Mouse (Mus musculus) MEL (cell line): ENCODE measurements around the gene Gsn. TPM values are rescaled to one million over a fixed set of nuclear protein-coding genes. Genes with fewer than 3 reads are reported as not detected.

Experiments
- DNase-seq: peaks from one replicate; pipeline ENCODE4 v3.0.0; 2011; ENCODE audit warnings: low read depth, low spot score
- H3K27ac ChIP-seq: 2 replicates; pipeline ENCODE4 v1.5.1; 2012; ENCODE audit warnings: low read depth, mild to moderate bottlenecking, control low read depth, low read length, moderate library complexity; ENCODE audit not compliant: control insufficient read depth
- H3K27me3 ChIP-seq, 2 experiments: fragments of 150-350 bp in 1 of 2; sonication (generic) in 1 of 2; 2 replicates each; pipeline ENCODE4 v1.6.1; 2012; ENCODE audit warnings: low read length in 2 of 2, mild to moderate bottlenecking in 2 of 2, improper control_type of control experiment in 1 of 2, moderate library complexity in 1 of 2; ENCODE audit not compliant: insufficient read depth in 2 of 2, control insufficient read depth in 1 of 2
- H3K36me3 ChIP-seq, 2 experiments: 2 replicates each; pipeline ENCODE4 v1.6.1; 2012 to 2014; ENCODE audit warnings: low read length in 2 of 2, improper control_type of control experiment in 1 of 2, inconsistent platforms in 1 of 2, mild to moderate bottlenecking in 1 of 2; ENCODE audit not compliant: insufficient read depth in 2 of 2, control insufficient read depth in 1 of 2
- H3K4me1 ChIP-seq, 2 experiments: fragments of 150-350 bp in 1 of 2; sonication (generic) in 1 of 2; 2 replicates each; pipeline ENCODE4 v1.6.1; 2012; ENCODE audit warnings: low read length in 2 of 2, improper control_type of control experiment in 1 of 2, mild to moderate bottlenecking in 1 of 2; ENCODE audit not compliant: insufficient read depth in 2 of 2, control insufficient read depth in 1 of 2
- H3K4me3 ChIP-seq, 2 experiments: fragments of 150-350 bp in 1 of 2; sonication (generic) in 1 of 2; 2 replicates each; pipeline ENCODE4 v1.5.1; 2012; ENCODE audit warnings: low read depth in 2 of 2, low read length in 2 of 2, mild to moderate bottlenecking in 2 of 2, moderate library complexity in 2 of 2, control low read depth in 1 of 2, improper control_type of control experiment in 1 of 2; ENCODE audit not compliant: control insufficient read depth in 1 of 2, insufficient read depth in 1 of 2
- H3K79me2 ChIP-seq: 2 replicates; pipeline ENCODE4 v1.6.1; 2012; ENCODE audit warnings: mild to moderate bottlenecking, low read length, moderate library complexity; ENCODE audit not compliant: control insufficient read depth, poor library complexity, insufficient read depth
- H3K9ac ChIP-seq: 2 replicates; pipeline ENCODE4 v1.6.1; 2012; ENCODE audit warnings: low read depth, mild to moderate bottlenecking, control low read depth, low read length, moderate library complexity; ENCODE audit not compliant: control insufficient read depth, poor library complexity, severe bottlenecking
- H3K9me3 ChIP-seq: fragments of 150-350 bp; sonication (generic); replicated peaks from 2 replicates; pipeline ENCODE4 v1.6.1; 2012; ENCODE audit warnings: mild to moderate bottlenecking, low read length, improper control_type of control experiment, moderate library complexity; ENCODE audit not compliant: insufficient read depth
- BHLHE40 ChIP-seq: IDR thresholded peaks from 2 replicates; pipeline ENCODE4 v1.6.1; 2012; ENCODE audit warnings: low read depth, mild to moderate bottlenecking, inconsistent platforms, low read length, improper control_type of control experiment, borderline replicate concordance
- CHD1 ChIP-seq: IDR thresholded peaks from 2 replicates; pipeline ENCODE4 v1.6.1; 2012; ENCODE audit warnings: low read depth, mild to moderate bottlenecking, inconsistent platforms, low read length, improper control_type of control experiment
- CHD2 ChIP-seq: IDR thresholded peaks from 2 replicates; pipeline ENCODE4 v1.6.1; 2011; ENCODE audit warnings: low read length, improper control_type of control experiment
- E2F4 ChIP-seq: IDR thresholded peaks from 2 replicates; pipeline ENCODE4 v1.6.1; 2011; ENCODE audit warnings: low read depth, low read length, improper control_type of control experiment, borderline replicate concordance
- EP300 ChIP-seq, 2 experiments: IDR thresholded peaks; 2 replicates each; pipeline ENCODE4 v1.6.1; 2011; ENCODE audit warnings: improper control_type of control experiment in 2 of 2, low read length in 2 of 2, low read depth in 1 of 2, mild to moderate bottlenecking in 1 of 2
- GABPA ChIP-seq: IDR thresholded peaks from 2 replicates; pipeline ENCODE4 v1.6.1; 2012; ENCODE audit warnings: low read depth, mild to moderate bottlenecking, inconsistent platforms, low read length, improper control_type of control experiment, moderate library complexity
- JUND ChIP-seq: IDR thresholded peaks from 2 replicates; pipeline ENCODE4 v1.6.1; 2011; ENCODE audit warnings: low read depth, mild to moderate bottlenecking, improper control_type of control experiment, low read length
- KAT2A ChIP-seq: conservative IDR thresholded peaks from 2 replicates; pipeline ENCODE4 v1.6.1; 2012; ENCODE audit warnings: low read depth, low read length, improper control_type of control experiment, inconsistent platforms
- MAFK ChIP-seq: IDR thresholded peaks from 2 replicates; pipeline ENCODE4 v1.6.1; 2011; ENCODE audit warnings: low read depth, mild to moderate bottlenecking, low read length, improper control_type of control experiment, borderline replicate concordance
- MAZ ChIP-seq: IDR thresholded peaks from 2 replicates; pipeline ENCODE4 v1.6.1; 2012; ENCODE audit warnings: low read depth, mild to moderate bottlenecking, inconsistent platforms, low read length, improper control_type of control experiment
- MEF2A ChIP-seq: IDR thresholded peaks from 2 replicates; pipeline ENCODE4 v1.6.1; 2014; ENCODE audit warnings: low read depth, mild to moderate bottlenecking, inconsistent platforms, low read length, improper control_type of control experiment; ENCODE audit not compliant: poor library complexity, insufficient replicate concordance, severe bottlenecking; ENCODE audit errors: extremely low read depth
- MXI1 ChIP-seq: IDR thresholded peaks from 2 replicates; pipeline ENCODE4 v1.6.1; 2011; ENCODE audit warnings: mild to moderate bottlenecking, low read depth, low read length, improper control_type of control experiment
- MYB ChIP-seq: IDR thresholded peaks from 2 replicates; pipeline ENCODE4 v1.6.1; 2011; ENCODE audit warnings: mild to moderate bottlenecking, low read depth, low read length, improper control_type of control experiment
- MYC ChIP-seq: IDR thresholded peaks from 2 replicates; pipeline ENCODE4 v1.6.1; 2011; ENCODE audit warnings: low read depth, mild to moderate bottlenecking, low read length, improper control_type of control experiment, moderate library complexity
- POLR2AphosphoS2 ChIP-seq: IDR thresholded peaks from 2 replicates; pipeline ENCODE4 v1.6.1; 2011; ENCODE audit warnings: low read length, improper control_type of control experiment
- POLR2AphosphoS5 ChIP-seq: IDR thresholded peaks from 2 replicates; pipeline ENCODE4 v1.6.1; 2012; ENCODE audit warnings: low read depth, borderline replicate concordance, mild to moderate bottlenecking, inconsistent platforms, low read length, moderate library complexity, mixed read lengths
- SMC3 ChIP-seq: IDR thresholded peaks from 2 replicates; pipeline ENCODE4 v1.6.1; 2011; ENCODE audit warnings: low read depth, low read length, improper control_type of control experiment
- ZC3H11A ChIP-seq: IDR thresholded peaks from 2 replicates; pipeline ENCODE4 v1.6.1; 2012; ENCODE audit warnings: low read depth, mild to moderate bottlenecking, inconsistent platforms, low read length, improper control_type of control experiment
- ZKSCAN1 ChIP-seq: IDR thresholded peaks from 2 replicates; pipeline ENCODE4 v1.6.1; 2012; ENCODE audit warnings: low read depth, mild to moderate bottlenecking, inconsistent platforms, low read length, improper control_type of control experiment, moderate library complexity
- polyA plus RNA-seq, 2 experiments: library from polyadenylated mRNA; stranded (reverse) in 1 of 2; unstranded in 1 of 2; fragments of >175 nt in 1 of 2; fragments of >200 nt in 1 of 2; gene quantifications; 2 replicates each; pipeline versions ENCODE4 v1.2.1 to v1.2.4; 2012; ENCODE audit warnings: low replicate concordance in 2 of 2, low read depth in 1 of 2; ENCODE audit not compliant: insufficient read length in 2 of 2, insufficient read depth in 1 of 2, missing spikeins in 1 of 2
- total RNA-seq: library from RNA; depleted of rRNA; stranded (reverse); fragments of 300-350 nt; gene quantifications from 2 replicates; pipeline ENCODE4 v1.2.3, GENCODE M21; 2012

The Gsn gene
- total and polyA plus RNA-seq, 3 experiments, result 8.0 to 8.2 TPM; not detected in 1

DNA sequence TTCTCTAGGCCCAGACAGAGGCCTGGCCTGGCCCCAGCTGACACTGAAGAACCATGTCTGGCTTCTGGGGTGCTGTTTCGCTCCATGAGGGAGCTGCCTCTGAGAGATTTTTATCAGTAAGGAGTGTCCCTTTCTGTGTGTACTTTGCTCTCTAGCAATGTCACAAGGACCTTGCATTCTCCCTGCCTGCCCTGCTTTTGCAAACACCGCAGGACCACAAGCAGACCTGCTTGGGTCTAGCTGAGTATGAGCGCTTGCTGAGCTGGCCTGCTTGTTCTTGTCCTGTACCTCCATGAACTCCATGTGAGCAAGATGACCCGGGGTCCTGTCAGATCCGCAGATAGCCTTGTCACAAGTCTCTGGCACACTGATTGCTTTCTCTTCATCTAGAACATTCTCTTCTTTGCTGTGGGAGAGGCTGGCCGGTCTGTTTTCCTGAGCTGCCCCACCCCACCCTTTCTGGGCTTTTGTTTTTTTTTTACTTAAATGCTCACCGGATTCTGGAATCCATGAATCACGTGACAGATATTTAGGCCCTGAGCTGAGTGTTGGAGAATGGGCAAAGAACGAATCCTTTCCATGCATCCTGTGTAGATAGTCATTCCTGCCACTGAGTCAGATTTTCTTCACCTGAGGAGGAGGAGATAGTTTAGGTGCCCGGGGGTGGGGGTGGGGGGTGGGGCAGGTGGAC lies 11.8 kb downstream of the Gsn start:
- Histone ChIP-seq H3K36me3 (peaks cover 0 to 16% of the 10 kb centered on the region in 2 experiments; a peak in 2 of 4 replicates), H3K9me3 (no peaks in the 10 kb centered on the region), H3K4me1 (peaks cover 12 to 19% of the 10 kb centered on the region in 2 experiments), H3K4me3 (no peak overlapping the region), H3K9ac (no peak overlapping the region), H3K79me2 (no peaks in the 10 kb centered on the region), H3K27ac (no peak overlapping the region), H3K27me3 (no peaks in the 10 kb centered on the region)
- DNase-seq, result no peak
- TF ChIP-seq MAZ (no peak), MEF2A (no peak), CHD2 (no peak), ZC3H11A (no peak), MYB (no peak), BHLHE40 (no peak), CHD1 (no peak), MAFK (no peak), KAT2A (no peak), MXI1 (no peak), JUND (no peak), GABPA (no peak), EP300 (IDR thresholded peaks at IDR 0.05; ENCODE audit: low read depth in 1 of 2, low read length in 2 of 2) (no peak)

DNA sequence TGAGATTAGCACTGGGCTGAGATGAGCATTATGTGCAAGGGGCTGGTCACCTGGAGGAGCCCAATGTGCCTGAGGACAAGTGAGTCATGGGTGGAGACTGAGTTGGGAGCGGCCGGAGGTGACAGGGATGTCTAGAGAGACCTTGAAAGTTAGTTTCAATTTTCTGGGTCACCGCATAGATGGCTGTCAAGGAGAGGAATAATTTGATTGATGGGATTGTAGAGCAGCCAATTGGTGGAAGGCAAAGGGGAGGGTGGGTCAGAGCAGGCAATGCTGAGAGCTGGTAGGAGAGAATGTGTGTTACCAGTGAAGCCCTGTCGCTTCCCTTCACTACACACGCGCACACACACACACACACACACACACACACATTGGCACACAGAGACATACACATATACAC lies 13.0 kb downstream of the Gsn start:
- peaks cover 0 to 8% of the 10 kb centered on the region in 2 experiments; a peak in 2 of 4 replicates for H3K36me3 ChIP-seq
- TF ChIP-seq ZKSCAN1, result no peak
- TF ChIP-seq E2F4, result no peak
- no peak for TF ChIP-seq SMC3
- no peak for TF ChIP-seq POLR2AphosphoS5
- TF ChIP-seq POLR2AphosphoS2, result no peak
- TF ChIP-seq MYC, result no peak
- no peak for TF ChIP-seq KAT2A
- no peak for TF ChIP-seq MAZ
- TF ChIP-seq CHD2, result no peak
- H3K79me2 ChIP-seq, result no peaks in the 10 kb centered on the region
- no peaks in the 10 kb centered on the region for H3K27me3 ChIP-seq
- H3K27ac ChIP-seq, result no peak overlapping the region
- no peaks in the 10 kb centered on the region for H3K9me3 ChIP-seq
- no peak overlapping the region for H3K9ac ChIP-seq
- H3K4me1 ChIP-seq, result peaks cover 3 to 10% of the 10 kb centered on the region in 2 experiments
- H3K4me3 ChIP-seq, result no peak overlapping the region
- no peak for DNase-seq
